Mouse (Mus musculus): ENCODE data around the gene Susd3. TPM values are rescaled to one million over a fixed set of nuclear protein-coding genes. Genes with fewer than 3 reads are reported as not detected.
A peak's percentile ranks its signal among the peaks of the same experiment; 100 is the strongest.

Susd3 gene
- polyA plus RNA-seq, 1 experiment from 2014 or later = 2.5 TPM

GRCm38 (mm10) chr13:49216808-49217561, 31.5 kb downstream of the Susd3 start:
- Histone ChIP-seq H3K9ac (replicated peaks) (no peak overlapping the region), H3K4me1 (ENCODE audit: insufficient read depth) (peaks cover 34% of the 10 kb centered on the region), H3K9me3 (ENCODE audit: low read length) (no peaks in the 10 kb centered on the region), H3K4me2 (ENCODE audit: low read depth, low read length) (peak overlapping the region; percentile 94), H3K27me3 (ENCODE audit: insufficient read depth, low read length) (no peaks in the 10 kb centered on the region), H3K27ac (ENCODE audit: low read depth) (peak overlapping the region; percentile 96), H3K36me3 (replicated peaks; ENCODE audit: insufficient read depth, low read length) (no peaks in the 10 kb centered on the region), H3K4me3 (ENCODE audit: low read depth, low read length) (no peak overlapping the region)
- WGBS (ENCODE audit: insufficient replicate concordance) = 65% methylated on average over 9 of the region's 9 CpGs
- TF ChIP-seq EP300 (IDR thresholded peaks at IDR 0.05; ENCODE audit: low read depth) (no peak), CTCF (IDR thresholded peaks at IDR 0.05; ENCODE audit: low read depth) (no peak)
- ATAC-seq = no peak
- DNase-seq = no peak

- peak; percentile 75 for ATAC-seq
- peak overlapping the region; percentile 96 for H3K27ac ChIP-seq (ENCODE audit: low read depth)
Measured at GRCm38 (mm10) chr13:49216220-49216552, 32.3 kb downstream of the Susd3 start.

GRCm38 (mm10) chr13:49215504-49216219, 32.8 kb downstream of the Susd3 start, which contains the start of gene Card19:
Gene Card19 (minus strand): TSS chr13:49216037.
- Histone ChIP-seq H3K9me3 (ENCODE audit: low read length) (no peaks in the 10 kb centered on the region), H3K27me3 (ENCODE audit: insufficient read depth, low read length) (no peaks in the 10 kb centered on the region), H3K9ac (replicated peaks) (peak within 1 kb of the TSS; percentile 90), H3K4me1 (ENCODE audit: insufficient read depth) (peaks cover 34% of the 10 kb centered on the region), H3K27ac (ENCODE audit: low read depth) (peak within 1 kb of the TSS; percentile 96), H3K4me2 (ENCODE audit: low read depth, low read length) (peak within 1 kb of the TSS; percentile 94), H3K4me3 (ENCODE audit: low read depth, low read length) (peak within 1 kb of the TSS; percentile 81), H3K36me3 (replicated peaks; ENCODE audit: insufficient read depth, low read length) (no peaks in the 10 kb centered on the region)
- TF ChIP-seq EP300 (IDR thresholded peaks at IDR 0.05; ENCODE audit: low read depth) = no peak
- ATAC-seq (peak; percentile 92), DNase-seq (peak; percentile 97)
- 2% methylated on average over 69 of the region's 78 CpGs for WGBS (ENCODE audit: insufficient replicate concordance)

More at GRCm38 (mm10) chr13:49216220-49216552, 32.3 kb downstream of the Susd3 start:
- Histone ChIP-seq H3K36me3 (replicated peaks; ENCODE audit: insufficient read depth, low read length) (no peaks in the 10 kb centered on the region), H3K9me3 (ENCODE audit: low read length) (no peaks in the 10 kb centered on the region), H3K4me2 (ENCODE audit: low read depth, low read length) (peak overlapping the region; percentile 94), H3K27me3 (ENCODE audit: insufficient read depth, low read length) (no peaks in the 10 kb centered on the region), H3K4me3 (ENCODE audit: low read depth, low read length) (peak overlapping the region; percentile 81), H3K9ac (replicated peaks) (peak overlapping the region; percentile 90), H3K4me1 (ENCODE audit: insufficient read depth) (peaks cover 34% of the 10 kb centered on the region)
- no peak for DNase-seq
- WGBS (ENCODE audit: insufficient replicate concordance) = 3% methylated on average over 17 of the region's 17 CpGs
- TF ChIP-seq EP300 (IDR thresholded peaks at IDR 0.05; ENCODE audit: low read depth) (no peak), CTCF (IDR thresholded peaks at IDR 0.05; ENCODE audit: low read depth) (no peak)

DNA sequence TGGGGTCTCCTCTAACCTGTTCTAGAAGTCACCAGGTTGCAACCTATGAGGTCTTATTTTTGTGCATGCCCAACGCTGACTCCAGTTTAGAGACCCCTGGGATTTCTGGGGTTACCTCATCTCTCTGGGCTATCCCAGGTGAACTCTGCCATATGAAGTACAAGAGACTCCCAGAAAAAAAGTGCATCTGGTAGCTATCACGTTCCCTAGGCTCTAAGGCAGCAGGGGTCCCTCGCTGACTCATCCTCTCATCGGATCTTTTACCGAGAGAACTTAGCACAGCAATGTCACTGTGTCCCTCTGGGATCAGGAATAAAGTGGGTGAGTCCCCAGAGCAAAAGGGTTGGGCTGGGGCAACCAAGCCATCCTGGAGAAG, 33.4 kb downstream of the Susd3 start:
- WGBS (ENCODE audit: insufficient replicate concordance) = 11% methylated on average over 5 of the region's 5 CpGs
- H3K36me3 ChIP-seq (replicated peaks; ENCODE audit: insufficient read depth, low read length) = no peaks in the 10 kb centered on the region

GRCm38 (mm10) chr13:49214454-49214853, 34.1 kb downstream of the Susd3 start:
- peak overlapping the region; percentile 81; the same call in 1 of the 2 replicates for H3K4me3 ChIP-seq (ENCODE audit: low read depth, low read length)
- H3K27me3 ChIP-seq (ENCODE audit: insufficient read depth, low read length) = no peaks in the 10 kb centered on the region
- H3K4me2 ChIP-seq (ENCODE audit: low read depth, low read length) = peak overlapping the region; percentile 94
- DNase-seq (no peak), ATAC-seq (no peak)
- no peaks in the 10 kb centered on the region for H3K36me3 ChIP-seq (replicated peaks; ENCODE audit: insufficient read depth, low read length)
- no peak for TF ChIP-seq EP300 (IDR thresholded peaks at IDR 0.05; ENCODE audit: low read depth)
- no peak for TF ChIP-seq CTCF (IDR thresholded peaks at IDR 0.05; ENCODE audit: low read depth)
- H3K9ac ChIP-seq (replicated peaks) = 0 out of 2 replicates have a peak overlapping the region, but pooled peaks have one; percentile 90
- peaks cover 34% of the 10 kb centered on the region for H3K4me1 ChIP-seq (ENCODE audit: insufficient read depth)
- no peak overlapping the region for H3K27ac ChIP-seq (ENCODE audit: low read depth)
- 73% methylated on average over 3 of the region's 3 CpGs for WGBS (ENCODE audit: insufficient replicate concordance)
- no peaks in the 10 kb centered on the region for H3K9me3 ChIP-seq (ENCODE audit: low read length)

More for the DNA sequence above, 33.4 kb downstream of the Susd3 start:
- H3K9ac ChIP-seq (replicated peaks) = peak overlapping the region; percentile 90
- peaks cover 34% of the 10 kb centered on the region for H3K4me1 ChIP-seq (ENCODE audit: insufficient read depth)
- H3K4me3 ChIP-seq (ENCODE audit: low read depth, low read length) = peak overlapping the region; percentile 81
- DNase-seq = no peak
- H3K27me3 ChIP-seq (ENCODE audit: insufficient read depth, low read length) = no peaks in the 10 kb centered on the region
- H3K27ac ChIP-seq (ENCODE audit: low read depth) = peak overlapping the region; percentile 96
- no peak for ATAC-seq
- H3K9me3 ChIP-seq (ENCODE audit: low read length) = no peaks in the 10 kb centered on the region
- peak overlapping the region; percentile 94 for H3K4me2 ChIP-seq (ENCODE audit: low read depth, low read length)
- TF ChIP-seq CTCF (IDR thresholded peaks at IDR 0.05; ENCODE audit: low read depth) = no peak
- no peak for TF ChIP-seq EP300 (IDR thresholded peaks at IDR 0.05; ENCODE audit: low read depth)

DNA sequence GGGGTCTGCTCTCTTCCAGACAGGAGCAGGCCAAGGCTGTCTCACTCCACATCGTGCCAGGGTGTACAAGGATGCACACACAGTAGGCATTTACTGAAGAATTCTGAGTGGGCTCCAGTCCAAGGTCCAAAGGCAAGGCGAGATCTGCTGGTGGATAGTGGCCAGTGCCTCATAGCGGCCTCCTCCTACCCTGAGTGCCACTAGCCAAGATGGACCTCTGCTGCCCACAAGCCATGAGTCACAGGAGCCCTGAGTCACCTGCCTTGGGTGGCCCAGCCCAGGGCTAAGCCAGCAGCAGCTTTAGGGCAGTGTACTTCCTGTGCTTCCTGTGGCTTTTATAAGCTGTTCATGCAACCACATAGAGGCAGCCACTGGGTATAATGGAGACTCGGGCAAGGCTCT, 35.0 kb downstream of the Susd3 start:
- Histone ChIP-seq H3K9ac (replicated peaks) (no peak overlapping the region), H3K27ac (ENCODE audit: low read depth) (0 out of 2 replicates have a peak overlapping the region, but pooled peaks have one; percentile 24), H3K4me1 (ENCODE audit: insufficient read depth) (peaks cover 34% of the 10 kb centered on the region), H3K4me3 (ENCODE audit: low read depth, low read length) (no peak overlapping the region), H3K36me3 (replicated peaks; ENCODE audit: insufficient read depth, low read length) (no peaks in the 10 kb centered on the region), H3K27me3 (ENCODE audit: insufficient read depth, low read length) (no peaks in the 10 kb centered on the region), H3K4me2 (ENCODE audit: low read depth, low read length) (peak overlapping the region; percentile 94), H3K9me3 (ENCODE audit: low read length) (no peaks in the 10 kb centered on the region)
- WGBS (ENCODE audit: insufficient replicate concordance) = 27% methylated on average over 4 of the region's 4 CpGs
- DNase-seq = no peak
- no peak for TF ChIP-seq EP300 (IDR thresholded peaks at IDR 0.05; ENCODE audit: low read depth)
- TF ChIP-seq CTCF (IDR thresholded peaks at IDR 0.05; ENCODE audit: low read depth) = no peak
- ATAC-seq = no peak

All from liver, postnatal 0 days (tissue).